Mouse (Mus musculus) forebrain, embryonic 13.5 days (tissue): ENCODE results near the gene Chd4. TPM values are rescaled to one million over a fixed set of nuclear protein-coding genes. Genes with fewer than 3 reads are reported as not detected.

Experiments used
- ATAC-seq: fragments of 200-750 bp; cut with Nextera tagmentation; 2 replicates; pipeline ENCODE4 v1.8.0; 2017
- H3K27ac ChIP-seq: fragments of 300-500 bp; sonication (generic); 2 replicates; pipeline ENCODE4 v1.5.1; 2015; ENCODE audit warnings: inconsistent platforms, mild to moderate bottlenecking, moderate library complexity
- H3K27me3 ChIP-seq: fragments of 300-500 bp; sonication (generic); 2 replicates; pipeline ENCODE4 v1.6.1; 2015; ENCODE audit warnings: mild to moderate bottlenecking, inconsistent platforms
- H3K36me3 ChIP-seq: fragments of 300-500 bp; sonication (generic); 2 replicates; pipeline ENCODE4 v1.6.1; 2015; ENCODE audit warnings: mild to moderate bottlenecking, inconsistent platforms; ENCODE audit not compliant: poor library complexity, severe bottlenecking
- H3K4me1 ChIP-seq: fragments of 300-500 bp; sonication (generic); 2 replicates; pipeline ENCODE4 v1.6.1; 2015; ENCODE audit warnings: inconsistent platforms
- H3K4me2 ChIP-seq: fragments of 300-500 bp; sonication (generic); 2 replicates; pipeline ENCODE4 v1.6.1; 2015; ENCODE audit warnings: inconsistent platforms, mild to moderate bottlenecking, moderate library complexity
- H3K4me3 ChIP-seq: fragments of 300-500 bp; sonication (generic); 2 replicates; pipeline ENCODE4 v1.5.1; 2015; ENCODE audit warnings: mild to moderate bottlenecking, inconsistent platforms
- H3K9ac ChIP-seq: fragments of 300-500 bp; sonication (generic); 2 replicates; pipeline ENCODE4 v1.6.1; 2015; ENCODE audit warnings: mild to moderate bottlenecking, inconsistent platforms
- H3K9me3 ChIP-seq: fragments of 300-500 bp; sonication (generic); replicated peaks from 2 replicates; pipeline ENCODE4 v1.6.1; 2016; ENCODE audit warnings: inconsistent platforms
- WGBS: fragments of 180-500 bp; shearing (Covaris S2); methylation state at CpG from one replicate; pipeline ENCODE4 v1.1.7; 2015; 5-methylcytosine and 5-hydroxymethylcytosine counted together
- microRNA-seq: library from miRNA; unstranded; fragments of <30 nt; microRNA quantifications from one replicate; pipeline ENCODE4, GENCODE M21; 2016
- polyA plus RNA-seq: library from polyadenylated mRNA; unstranded; fragments of >200 nt; fragmentation: Nextera tagmentation; extraction: Ambion mirVana; gene quantifications from 2 replicates; pipeline ENCODE4 v1.2.1, GENCODE M21; 2015

Gene Chd4
- polyA plus RNA-seq, 1 experiment from 2014 or later, result 114 TPM

DNA sequence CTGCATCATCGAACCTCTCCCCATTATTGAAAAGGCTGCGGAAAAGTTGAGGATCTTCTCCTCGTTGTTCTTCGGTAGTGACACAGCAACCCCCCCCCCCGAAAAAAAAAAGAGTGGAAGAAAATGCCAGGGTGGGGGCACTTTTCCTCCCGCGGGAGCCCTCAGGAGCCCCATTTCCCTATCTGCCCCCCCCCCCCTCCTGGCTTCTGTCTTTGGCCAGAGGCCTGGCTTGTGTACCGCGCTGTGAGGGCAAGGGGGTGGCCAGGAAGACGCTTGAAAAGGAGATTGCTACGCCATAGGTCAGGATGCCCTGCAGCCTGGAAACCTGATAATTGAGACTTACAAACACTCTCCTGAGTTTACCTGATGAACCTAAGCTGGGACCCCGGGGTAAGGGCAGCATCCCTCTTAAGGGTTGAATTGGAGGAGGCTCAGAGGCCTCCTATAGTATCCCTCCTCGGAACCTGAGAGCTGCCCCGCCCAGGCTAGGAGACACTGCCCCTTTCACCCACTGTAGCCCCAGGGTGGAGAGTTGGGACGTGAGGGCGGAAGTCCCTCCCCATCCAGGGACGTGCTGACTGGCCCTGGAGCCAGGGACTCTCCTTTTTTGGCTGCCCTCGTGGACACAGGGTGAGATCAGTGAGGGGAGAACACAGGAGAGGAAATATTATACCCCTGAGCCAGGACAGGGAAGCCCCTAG, 70.4 kb downstream of the Chd4 start, which contains the start of gene Gapdh:
Gapdh (minus strand) TSS at position 417 of the 701 bp plus-strand sequence.
- Histone ChIP-seq H3K9ac (peak within 1 kb of the TSS; percentile 99), H3K27me3 (no peaks in the 10 kb centered on the region), H3K4me3 (peak within 1 kb of the TSS; percentile 96), H3K4me2 (peak within 1 kb of the TSS; percentile 98), H3K27ac (peak within 1 kb of the TSS; percentile 89), H3K36me3 (peaks cover 70% of the 10 kb centered on the region), H3K9me3 (no peaks in the 10 kb centered on the region), H3K4me1 (peaks cover 52% of the 10 kb centered on the region)
- under 1% methylated on average over 17 of the region's 18 CpGs for WGBS
- ATAC-seq, result peak; percentile 4; the same call in 1 of the 2 replicates

DNA sequence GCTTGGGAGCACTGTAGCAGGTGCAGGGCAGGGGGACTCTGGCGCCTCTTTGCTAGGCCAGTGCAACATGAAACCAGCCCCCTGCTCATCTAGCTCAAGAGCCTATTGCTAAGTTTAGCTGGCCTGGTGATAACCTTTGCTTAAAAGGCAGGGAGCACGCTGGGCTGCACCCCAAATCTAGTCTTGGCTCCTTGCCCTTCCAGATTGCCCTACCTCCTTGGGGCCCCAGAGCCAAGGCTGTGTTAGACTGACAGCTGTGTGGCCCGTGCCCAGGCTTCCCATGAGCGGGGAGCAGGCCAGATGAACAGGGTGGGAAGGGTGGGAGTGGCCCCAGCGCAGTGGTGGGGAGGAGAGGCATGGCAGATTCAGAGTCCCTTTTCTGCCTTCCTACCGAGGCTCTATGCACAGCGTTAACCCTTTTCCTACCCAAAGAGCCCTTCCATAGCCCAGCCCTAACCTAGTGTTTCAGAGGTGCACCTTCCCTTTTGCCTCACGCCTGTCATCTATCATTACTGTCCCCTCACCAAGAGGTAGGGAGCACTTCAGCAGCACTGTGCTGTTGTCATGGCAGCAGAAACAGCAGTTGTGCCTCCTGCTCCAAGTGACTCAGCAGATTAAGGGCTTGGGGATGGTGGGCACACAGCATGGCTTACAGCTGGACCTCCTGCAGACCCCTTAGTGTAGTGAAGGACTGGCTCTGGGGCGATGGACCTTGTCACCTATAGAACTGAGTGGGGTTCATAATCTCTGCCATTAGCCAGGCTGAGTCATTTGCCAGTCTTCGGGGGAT, 71.3 kb downstream of the Chd4 start:
- no peak for ATAC-seq
- peak overlapping the region; percentile 98 for H3K4me2 ChIP-seq

DNA sequence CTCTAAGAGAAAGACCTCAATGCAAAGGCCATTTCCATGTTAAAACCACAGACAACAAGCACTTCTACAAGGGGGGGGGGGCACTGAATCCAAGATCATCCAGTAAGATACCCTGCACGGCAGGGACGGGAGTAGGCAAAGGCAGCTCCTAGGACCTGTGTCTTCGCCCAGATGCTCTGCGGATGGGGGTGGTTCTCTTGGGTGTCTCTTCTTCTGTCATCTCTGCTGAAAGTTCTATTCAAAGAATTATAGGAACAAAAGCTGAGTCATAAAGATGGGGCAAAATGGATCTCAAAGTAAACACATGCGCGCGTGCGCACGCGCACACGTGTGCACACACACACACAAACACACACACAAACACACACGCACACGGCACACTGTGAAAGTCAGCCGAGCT, 72.3 kb downstream of the Chd4 start:
- H3K4me1 ChIP-seq, result peaks cover 38% of the 10 kb centered on the region
- H3K36me3 ChIP-seq, result peaks cover 72% of the 10 kb centered on the region
- WGBS, result 89% methylated on average over 14 of the region's 14 CpGs
- no peak overlapping the region for H3K27ac ChIP-seq
- H3K4me2 ChIP-seq, result no peak overlapping the region
- no peak overlapping the region for H3K4me3 ChIP-seq
- H3K9ac ChIP-seq, result no peak overlapping the region
- ATAC-seq, result no peak
- H3K9me3 ChIP-seq, result no peaks in the 10 kb centered on the region
- H3K27me3 ChIP-seq, result no peaks in the 10 kb centered on the region

More for the DNA sequence above, 71.3 kb downstream of the Chd4 start:
- WGBS, result 11% methylated on average over 10 of the region's 10 CpGs
- Histone ChIP-seq H3K27ac (peak overlapping the region; percentile 89), H3K9me3 (no peaks in the 10 kb centered on the region), H3K4me3 (peak overlapping the region; percentile 96), H3K36me3 (peaks cover 72% of the 10 kb centered on the region), H3K4me1 (peaks cover 45% of the 10 kb centered on the region), H3K27me3 (no peaks in the 10 kb centered on the region), H3K9ac (peak overlapping the region; percentile 99)

DNA sequence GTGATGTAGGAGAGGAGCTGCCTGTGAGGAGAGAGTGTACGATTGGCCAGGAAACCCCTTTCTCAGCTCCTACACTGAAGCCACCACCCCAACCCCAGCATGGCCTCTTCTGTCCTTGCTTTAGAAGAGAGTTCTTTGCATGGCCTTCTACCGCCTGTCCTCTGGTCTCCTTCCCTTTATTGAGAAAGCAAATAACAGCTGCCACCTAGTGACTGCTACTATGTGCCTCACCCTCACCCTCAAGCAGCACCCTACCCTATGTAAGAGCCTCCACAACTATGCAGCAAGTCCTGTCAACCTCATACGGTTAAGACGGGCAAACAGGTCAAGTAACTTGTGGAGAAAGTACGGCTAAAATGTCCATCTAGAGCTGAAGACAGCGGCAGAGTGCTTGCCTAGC, 74.4 kb downstream of the Chd4 start:
- no peak for ATAC-seq
- WGBS, result 81% methylated on average over 6 of the region's 6 CpGs
- H3K9me3 ChIP-seq, result no peaks in the 10 kb centered on the region

DNA sequence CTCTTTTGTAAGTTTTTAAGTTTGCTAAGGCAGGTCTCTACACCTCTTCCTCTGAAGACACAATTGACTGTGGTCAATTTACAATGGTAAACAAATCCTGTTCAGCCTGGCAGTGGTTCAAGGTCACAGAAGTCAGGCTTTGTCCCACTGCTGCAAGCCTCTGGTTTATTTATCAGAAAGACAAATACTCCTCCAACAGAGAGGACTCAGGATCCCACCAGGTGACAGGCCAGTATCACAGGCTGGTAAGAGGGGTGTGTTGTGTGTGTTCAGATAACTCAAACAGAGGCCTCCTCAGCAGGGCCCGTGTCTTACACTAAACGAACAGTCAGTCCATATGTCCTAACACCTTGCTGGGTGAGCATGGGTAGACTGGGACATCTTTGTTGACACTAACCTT, 76.7 kb downstream of the Chd4 start:
- no peak for ATAC-seq
- Histone ChIP-seq H3K9me3 (no peaks in the 10 kb centered on the region), H3K9ac (no peak overlapping the region), H3K4me1 (peaks cover 6% of the 10 kb centered on the region), H3K36me3 (peaks cover 100% of the 10 kb centered on the region), H3K27me3 (no peaks in the 10 kb centered on the region), H3K27ac (no peak overlapping the region), H3K4me2 (no peak overlapping the region), H3K4me3 (no peak overlapping the region)
- WGBS, result 86% methylated on average over 2 of the region's 2 CpGs

More for the DNA sequence above, 74.4 kb downstream of the Chd4 start:
- Histone ChIP-seq H3K4me1 (peaks cover 24% of the 10 kb centered on the region), H3K27me3 (no peaks in the 10 kb centered on the region), H3K4me3 (no peak overlapping the region), H3K27ac (no peak overlapping the region), H3K36me3 (peaks cover 82% of the 10 kb centered on the region), H3K9ac (no peak overlapping the region), H3K4me2 (no peak overlapping the region)

DNA sequence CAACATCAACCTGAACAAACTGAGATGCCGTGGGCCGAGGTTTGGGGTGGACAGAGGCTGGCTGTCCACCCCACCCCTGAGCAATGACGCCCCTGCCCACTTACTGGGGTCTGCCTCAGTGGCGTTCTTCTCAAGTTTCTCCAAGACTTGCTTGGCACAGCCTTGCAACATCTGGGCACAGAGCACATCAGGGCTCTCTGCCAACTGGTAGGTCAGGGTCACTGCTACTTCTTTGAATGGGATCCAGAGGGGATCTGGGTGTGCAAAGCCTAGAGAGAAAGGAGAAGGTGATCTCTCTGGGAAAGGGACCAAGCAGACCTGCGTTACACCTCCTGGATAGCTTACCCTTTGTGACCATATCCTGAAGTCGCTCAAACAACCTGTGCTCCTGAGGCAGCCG, 77.5 kb downstream of the Chd4 start:
- Histone ChIP-seq H3K36me3 (peaks cover 100% of the 10 kb centered on the region), H3K4me1 (no peaks in the 10 kb centered on the region), H3K9me3 (no peaks in the 10 kb centered on the region), H3K27me3 (no peaks in the 10 kb centered on the region), H3K9ac (no peak overlapping the region), H3K4me2 (no peak overlapping the region), H3K4me3 (no peak overlapping the region), H3K27ac (no peak overlapping the region)
- 93% methylated on average over 7 of the region's 7 CpGs for WGBS
- no peak for ATAC-seq

DNA sequence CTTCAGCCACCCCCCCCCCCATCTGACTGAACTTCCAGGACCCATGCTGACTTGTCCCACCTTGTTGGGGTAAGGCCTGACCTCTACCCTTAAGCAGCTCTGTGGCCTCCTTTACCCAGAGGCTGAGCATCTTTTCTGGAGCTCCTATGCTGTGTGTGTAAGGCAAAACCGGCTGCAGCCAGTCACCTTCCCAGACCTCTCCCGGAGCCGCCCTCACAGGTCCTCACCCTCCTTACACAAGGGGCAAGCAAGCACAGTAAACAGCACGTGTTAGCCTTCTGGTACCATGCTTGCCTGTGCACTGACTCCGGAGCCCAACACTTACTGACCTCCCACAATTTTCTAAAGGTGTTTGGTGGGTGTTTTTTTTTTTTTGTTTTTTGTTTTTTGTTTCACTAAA, 79.7 kb downstream of the Chd4 start:
- WGBS, result 93% methylated on average over 5 of the region's 5 CpGs
- no peaks in the 10 kb centered on the region for H3K4me1 ChIP-seq
- no peaks in the 10 kb centered on the region for H3K9me3 ChIP-seq
- no peak overlapping the region for H3K4me2 ChIP-seq
- H3K36me3 ChIP-seq, result peaks cover 100% of the 10 kb centered on the region
- no peaks in the 10 kb centered on the region for H3K27me3 ChIP-seq
- no peak for ATAC-seq
- no peak overlapping the region for H3K27ac ChIP-seq
- H3K4me3 ChIP-seq, result no peak overlapping the region
- H3K9ac ChIP-seq, result no peak overlapping the region

DNA sequence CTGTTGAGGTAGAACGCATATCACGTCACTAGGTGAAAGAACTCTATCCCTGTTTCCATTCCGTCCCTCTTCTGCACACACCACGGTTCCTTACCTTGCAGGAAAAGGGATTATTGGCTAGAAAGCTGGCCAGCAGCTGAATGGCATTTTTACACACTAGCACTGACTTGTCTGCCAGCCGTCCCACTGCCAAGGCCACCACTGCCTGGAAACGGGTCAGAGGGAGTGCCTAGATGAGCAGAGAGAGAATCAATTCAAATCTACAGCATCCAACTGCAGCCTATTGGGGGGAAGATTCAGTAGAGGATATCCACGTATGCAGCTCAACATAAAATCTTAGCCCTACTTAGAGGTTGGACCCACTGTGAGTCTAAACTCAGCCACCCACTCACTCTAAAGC, 83.8 kb downstream of the Chd4 start:
- WGBS, result 92% methylated on average over 7 of the region's 7 CpGs
- Histone ChIP-seq H3K4me1 (no peaks in the 10 kb centered on the region), H3K36me3 (peaks cover 99% of the 10 kb centered on the region)

More for the DNA sequence above, 83.8 kb downstream of the Chd4 start:
- no peak overlapping the region for H3K4me2 ChIP-seq
- H3K27ac ChIP-seq, result no peak overlapping the region
- H3K4me3 ChIP-seq, result no peak overlapping the region
- ATAC-seq, result no peak
- no peak overlapping the region for H3K9ac ChIP-seq
- no peaks in the 10 kb centered on the region for H3K27me3 ChIP-seq
- no peaks in the 10 kb centered on the region for H3K9me3 ChIP-seq

Small RNA genes lying within 50 kb of the gene (microRNA-seq; reads per million reads assigned to microRNA genes)
- not detected for gene Mir7045

Other genes starting within 250 kb of the Chd4 start
- gene P3h3, start 238.2 kb upstream of the Chd4 start, polyA plus RNA-seq, result 11.4 and 12.4 TPM in 2 replicates
- 11.7 and 13.4 TPM in 2 replicates for gene Gpr162, start 232.0 kb upstream of the Chd4 start, polyA plus RNA-seq
- gene Cd4, start 207.8 kb upstream of the Chd4 start, polyA plus RNA-seq, result 0.08 TPM in 2 replicates
- gene Lag3, start 184.3 kb upstream of the Chd4 start, polyA plus RNA-seq, result 1.3 and 1.9 TPM in 2 replicates
- 588 and 626 TPM in 2 replicates for gene Ptms, start 175.9 kb upstream of the Chd4 start, polyA plus RNA-seq
- 398 and 409 TPM in 2 replicates for gene Mlf2, start 164.6 kb upstream of the Chd4 start, polyA plus RNA-seq
- gene Cops7a, start 130.4 kb upstream of the Chd4 start, polyA plus RNA-seq, result 89.0 and 99.3 TPM in 2 replicates
- gene Pianp, start 99.3 kb upstream of the Chd4 start, polyA plus RNA-seq, result 13.0 and 16.1 TPM in 2 replicates
- gene Zfp384, start 86.8 kb upstream of the Chd4 start, polyA plus RNA-seq, result 18.1 and 19.9 TPM in 2 replicates
- 190 and 200 TPM in 2 replicates for gene Ing4, start 56.2 kb upstream of the Chd4 start, polyA plus RNA-seq
- 19.1 and 20.9 TPM in 2 replicates for gene Acrbp, start 46.3 kb upstream of the Chd4 start, polyA plus RNA-seq
- 0.38 and 0.44 TPM in 2 replicates for gene Lpar5, start 28.1 kb upstream of the Chd4 start, polyA plus RNA-seq
- 49.1 and 58.3 TPM in 2 replicates for gene Nop2, start 35.9 kb downstream of the Chd4 start, polyA plus RNA-seq
- gene Iffo1, start 49.3 kb downstream of the Chd4 start, polyA plus RNA-seq, result 11.9 and 14.4 TPM in 2 replicates
- gene Gapdh, start 70.5 kb downstream of the Chd4 start, polyA plus RNA-seq, result 1,974 and 2,008 TPM in 2 replicates
- gene Ncapd2, start 95.7 kb downstream of the Chd4 start, polyA plus RNA-seq, result 146 and 153 TPM in 2 replicates
- 193 and 202 TPM in 2 replicates for gene Mrpl51, start 95.8 kb downstream of the Chd4 start, polyA plus RNA-seq
- 5.4 and 6.3 TPM in 2 replicates for gene Vamp1, start 119.6 kb downstream of the Chd4 start, polyA plus RNA-seq
- 2.2 and 3.1 TPM in 2 replicates for gene Tapbpl, start 135.9 kb downstream of the Chd4 start, polyA plus RNA-seq
- gene Cd27, start 141.0 kb downstream of the Chd4 start, polyA plus RNA-seq, result 1.5 and 2.0 TPM in 2 replicates
- not detected in 2 replicates for gene Tuba3a, start 190.1 kb downstream of the Chd4 start, polyA plus RNA-seq
- 10.2 and 12.3 TPM in 2 replicates for gene Ltbr, start 217.9 kb downstream of the Chd4 start, polyA plus RNA-seq
- 0.13 and 0.26 TPM in 2 replicates for gene Scnn1a, start 224.7 kb downstream of the Chd4 start, polyA plus RNA-seq